Mouse (Mus musculus) cerebellum, adult 2 months (tissue): ENCODE data around the gene Slc5a11. TPM values are rescaled to one million over a fixed set of nuclear protein-coding genes. Genes with fewer than 3 reads are reported as not detected.

ENCODE experiments used
- DNase-seq, 2 experiments: peaks; one replicate each; pipeline ENCODE4 v3.0.0; 2021
- H3K27ac ChIP-seq: fragments of 200-500 bp; 2 replicates; pipeline ENCODE4 v1.5.1; 2012; ENCODE audit warnings: low read length, control low read depth, inconsistent platforms; ENCODE audit not compliant: insufficient read depth
- H3K27me3 ChIP-seq: fragments of 200-500 bp; 2 replicates; pipeline ENCODE4 v1.6.1; 2012; ENCODE audit warnings: inconsistent platforms, mild to moderate bottlenecking, low read length, moderate library complexity; ENCODE audit not compliant: control insufficient read depth, insufficient read depth
- H3K4me1 ChIP-seq: fragments of 200-500 bp; 2 replicates; pipeline ENCODE4 v1.6.1; 2011; ENCODE audit warnings: low read length; ENCODE audit not compliant: control insufficient read depth, insufficient read depth
- H3K4me3 ChIP-seq: fragments of 200-500 bp; replicated peaks from 2 replicates; pipeline ENCODE3; 2011; ENCODE audit warnings: mild to moderate bottlenecking, low read depth, low read length, control low read depth; ENCODE audit not compliant: insufficient read depth
- CTCF ChIP-seq: fragments of 200-500 bp; IDR thresholded peaks from 2 replicates; pipeline ENCODE4 v1.5.1; 2011; ENCODE audit warnings: low read depth, mild to moderate bottlenecking, control low read depth, low read length, moderate library complexity, borderline replicate concordance; ENCODE audit not compliant: insufficient read depth
- POLR2A ChIP-seq: fragments of 200-500 bp; IDR thresholded peaks from 2 replicates; pipeline ENCODE4 v1.6.1; 2011; ENCODE audit warnings: low read length, control low read depth, borderline replicate concordance; ENCODE audit not compliant: insufficient read depth
- WGBS: fragments of 180-500 bp; shearing (Covaris S2); methylation state at CpG from one replicate; pipeline ENCODE4 v1.1.7; 2018; 5-methylcytosine and 5-hydroxymethylcytosine counted together
- polyA plus RNA-seq: library from polyadenylated mRNA; depleted of rRNA; stranded (reverse); fragments of >200 nt; gene quantifications from 2 replicates; pipeline ENCODE4 v1.2.3, GENCODE M21; 2012; rRNA removed

The Slc5a11 gene
- 3.1 and 4.6 TPM in 2 replicates for polyA plus RNA-seq

DNA sequence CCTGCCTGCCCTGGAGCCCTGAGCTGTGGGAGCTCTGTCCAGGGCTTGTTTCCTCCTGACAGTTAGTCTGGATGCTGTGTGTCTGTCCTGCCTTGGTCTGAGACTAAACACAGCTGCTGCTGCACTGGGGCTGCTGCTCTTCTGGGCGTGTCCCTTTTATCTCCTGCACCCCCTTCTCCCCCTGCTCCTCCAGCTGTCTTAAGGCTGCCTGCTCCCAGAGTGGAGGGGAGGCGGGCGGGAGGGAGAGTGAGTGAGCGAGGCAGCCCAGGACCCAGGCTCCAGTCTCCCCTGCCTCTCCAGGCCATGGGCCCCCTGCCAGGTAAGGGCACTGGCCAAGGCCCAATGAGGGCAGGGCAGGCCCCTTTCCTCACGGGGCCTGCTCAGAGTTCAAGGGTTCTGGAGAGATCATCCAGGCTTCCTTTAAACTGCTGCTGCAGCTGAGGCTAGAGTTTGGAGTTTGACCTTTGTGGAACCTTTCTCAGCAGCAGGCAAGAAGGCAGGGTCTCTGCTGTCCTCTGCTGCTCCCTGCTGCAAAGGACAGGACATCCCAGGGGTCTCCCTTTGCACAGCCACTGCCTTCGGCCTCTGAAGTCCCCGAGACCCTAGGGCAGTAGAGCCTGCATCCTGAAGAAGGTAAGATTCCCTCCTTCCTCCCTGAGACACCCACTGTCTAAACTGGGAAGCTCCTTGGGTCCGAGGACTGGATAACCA, at the start of gene Slc5a11:
Gene Slc5a11 (plus strand): TSS at position 416 of the 711 bp plus-strand sequence.
- Histone ChIP-seq H3K4me1 (no peaks in the 10 kb centered on the region), H3K4me3 (no peak within 1 kb of the TSS), H3K27ac (no peak within 1 kb of the TSS), H3K27me3 (no peaks in the 10 kb centered on the region)
- DNase-seq: peak in 1 of 2 experiments; percentile 8
- 69% methylated on average over 8 of the region's 8 CpGs for WGBS
- TF ChIP-seq POLR2A (no peak), CTCF (no peak)

DNA sequence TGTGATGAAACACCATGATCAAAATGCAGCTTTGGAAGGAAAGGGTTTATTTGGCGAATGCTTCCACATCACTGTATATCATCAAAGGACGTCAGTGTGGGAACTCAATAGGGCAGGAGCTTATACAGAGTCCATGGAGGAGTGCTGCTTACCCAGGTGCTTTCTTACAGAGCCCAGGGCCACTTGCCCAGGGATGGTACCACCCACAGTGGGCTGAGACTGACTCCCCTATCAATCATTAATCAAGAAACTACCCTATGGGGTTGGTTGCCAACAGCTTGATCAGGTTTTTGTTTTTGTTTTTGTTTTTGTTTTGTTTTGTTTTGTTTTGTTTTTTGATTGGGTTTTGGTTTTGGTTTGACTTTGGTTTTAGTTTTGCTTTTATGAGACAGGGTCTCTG, 47.1 kb upstream of the Slc5a11 start:
- no peaks in the 10 kb centered on the region for H3K4me1 ChIP-seq
- no peak for DNase-seq
- 84% methylated on average over 2 of the region's 2 CpGs for WGBS
- TF ChIP-seq POLR2A (no peak), CTCF (no peak)
- no peak overlapping the region for H3K4me3 ChIP-seq
- H3K27me3 ChIP-seq: no peaks in the 10 kb centered on the region
- no peak overlapping the region for H3K27ac ChIP-seq

DNA sequence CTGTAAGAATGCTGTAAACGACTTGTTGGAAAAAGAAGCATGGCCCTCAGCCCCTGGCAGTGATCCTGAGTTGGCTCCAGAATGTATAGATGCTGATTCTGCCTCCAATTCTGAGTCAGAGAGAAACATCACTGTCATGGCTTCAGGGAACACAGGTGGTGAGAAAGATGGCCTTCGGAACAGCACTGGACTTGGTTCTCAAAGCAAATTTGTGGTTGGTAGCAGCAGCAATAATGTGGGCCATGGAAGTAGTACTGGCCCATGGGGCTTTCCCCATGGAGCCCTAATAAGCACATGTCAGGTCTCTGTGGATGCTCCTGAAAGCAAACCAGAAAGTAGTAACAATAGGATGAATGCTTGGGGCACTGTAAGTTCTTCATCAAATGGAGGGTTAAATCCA, 45.0 kb upstream of the Slc5a11 start:
- 68% methylated on average over 2 of the region's 2 CpGs for WGBS
- H3K27ac ChIP-seq: no peak overlapping the region

DNA sequence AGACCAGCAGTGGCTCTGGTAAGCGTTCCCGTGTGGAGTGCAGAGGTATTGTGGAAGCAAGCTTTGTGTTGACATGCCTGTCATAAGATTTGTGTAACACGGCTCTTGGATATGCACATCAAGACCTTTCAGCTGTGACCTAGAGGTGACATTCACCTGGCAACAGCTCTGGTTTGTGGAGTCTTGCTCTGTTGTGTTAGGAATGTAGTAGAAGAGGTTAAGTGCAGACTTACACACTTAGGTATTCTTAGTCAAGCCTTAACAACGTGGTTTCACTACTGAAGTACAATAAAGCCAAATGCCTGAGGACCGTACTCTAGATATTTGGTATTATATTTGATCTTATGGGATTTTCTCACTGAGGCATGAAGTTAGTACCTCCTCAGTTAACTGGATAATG, 42.5 kb upstream of the Slc5a11 start:
- DNase-seq: no peak
- Histone ChIP-seq H3K27me3 (no peaks in the 10 kb centered on the region), H3K4me1 (no peaks in the 10 kb centered on the region), H3K4me3 (no peak overlapping the region), H3K27ac (no peak overlapping the region)
- WGBS: 90% methylated on average over 5 of the region's 5 CpGs
- no peak for TF ChIP-seq CTCF
- TF ChIP-seq POLR2A: no peak

More for the DNA sequence above, 45.0 kb upstream of the Slc5a11 start:
- no peak for DNase-seq
- H3K4me3 ChIP-seq: no peak overlapping the region
- H3K4me1 ChIP-seq: no peaks in the 10 kb centered on the region
- TF ChIP-seq POLR2A: no peak
- TF ChIP-seq CTCF: no peak
- H3K27me3 ChIP-seq: no peaks in the 10 kb centered on the region

DNA sequence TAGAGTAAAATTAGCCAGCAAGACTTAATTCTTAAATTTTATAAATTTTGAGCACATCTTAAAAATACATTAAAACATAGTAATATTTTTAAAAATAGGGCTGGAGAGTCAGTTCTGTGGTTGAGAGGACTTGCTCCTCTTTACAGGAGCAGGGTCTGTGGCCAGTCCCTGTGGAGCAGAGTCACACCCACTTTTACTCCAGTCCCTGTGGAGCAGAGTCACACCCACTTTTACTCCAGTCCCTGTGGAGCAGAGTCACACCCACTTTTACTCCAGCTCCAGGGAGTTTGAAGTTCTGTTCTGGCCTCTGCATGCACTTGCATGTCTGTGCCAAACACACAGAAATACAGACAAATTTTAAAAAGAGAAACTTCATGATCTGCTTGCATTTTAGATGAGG, 37.4 kb upstream of the Slc5a11 start:
- no peak for DNase-seq
- Histone ChIP-seq H3K4me3 (no peak overlapping the region), H3K4me1 (no peaks in the 10 kb centered on the region), H3K27ac (no peak overlapping the region), H3K27me3 (no peaks in the 10 kb centered on the region)
- no peak for TF ChIP-seq POLR2A

DNA sequence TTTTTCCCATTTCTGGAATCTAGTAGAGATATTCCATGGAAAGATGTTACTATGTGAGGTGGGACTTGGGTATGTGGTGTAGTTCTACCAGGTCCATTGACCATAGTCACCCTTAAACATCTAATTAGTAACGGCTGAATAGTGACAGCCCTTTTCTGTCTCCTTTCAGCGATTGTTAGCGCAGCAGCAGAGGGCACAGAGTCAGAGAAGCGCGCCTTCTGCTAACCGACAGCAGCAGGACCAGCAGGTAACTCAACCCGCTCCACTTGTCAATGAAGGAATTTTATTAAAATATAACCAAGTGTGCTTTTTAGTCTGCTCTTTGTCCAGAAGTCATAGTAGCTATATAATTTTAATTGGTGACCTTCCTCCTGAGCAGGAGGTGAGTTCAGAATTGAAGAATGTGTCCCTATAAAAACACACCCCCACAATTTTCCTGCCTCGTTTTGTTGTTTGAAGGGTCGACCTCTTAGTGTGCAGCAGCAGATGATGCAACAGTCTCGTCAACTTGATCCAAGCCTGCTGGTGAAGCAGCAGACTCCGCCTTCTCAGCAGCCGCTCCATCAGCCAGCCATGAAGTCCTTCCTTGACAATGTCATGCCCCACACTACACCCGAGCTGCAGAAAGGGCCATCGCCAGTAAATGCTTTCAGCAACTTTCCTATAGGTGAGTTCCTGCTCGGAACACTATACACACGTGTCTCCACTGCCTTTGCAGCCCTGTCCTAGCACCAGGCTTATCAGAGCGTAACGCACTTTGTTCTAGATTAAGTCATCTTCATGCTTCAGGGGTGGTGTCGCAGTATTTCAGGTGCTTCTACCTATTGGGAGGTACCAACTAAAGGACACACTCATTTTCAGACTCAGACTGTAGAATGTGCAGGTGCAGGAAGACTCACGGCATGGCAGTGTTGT, 32.5 kb upstream of the Slc5a11 start:
- H3K4me1 ChIP-seq: no peaks in the 10 kb centered on the region
- no peak overlapping the region for H3K4me3 ChIP-seq
- no peaks in the 10 kb centered on the region for H3K27me3 ChIP-seq
- no peak for DNase-seq
- 73% methylated on average over 20 of the region's 20 CpGs for WGBS
- no peak overlapping the region for H3K27ac ChIP-seq
- no peak for TF ChIP-seq POLR2A
- TF ChIP-seq CTCF: no peak

GRCm38 (mm10) chr7:123184891-123185290, 29.7 kb upstream of the Slc5a11 start:
- Histone ChIP-seq H3K27ac (no peak overlapping the region), H3K4me1 (no peaks in the 10 kb centered on the region), H3K27me3 (no peaks in the 10 kb centered on the region), H3K4me3 (no peak overlapping the region)
- TF ChIP-seq POLR2A (no peak), CTCF (no peak)
- DNase-seq: no peak
- 97% methylated on average over 1 of the region's 1 CpGs for WGBS

DNA sequence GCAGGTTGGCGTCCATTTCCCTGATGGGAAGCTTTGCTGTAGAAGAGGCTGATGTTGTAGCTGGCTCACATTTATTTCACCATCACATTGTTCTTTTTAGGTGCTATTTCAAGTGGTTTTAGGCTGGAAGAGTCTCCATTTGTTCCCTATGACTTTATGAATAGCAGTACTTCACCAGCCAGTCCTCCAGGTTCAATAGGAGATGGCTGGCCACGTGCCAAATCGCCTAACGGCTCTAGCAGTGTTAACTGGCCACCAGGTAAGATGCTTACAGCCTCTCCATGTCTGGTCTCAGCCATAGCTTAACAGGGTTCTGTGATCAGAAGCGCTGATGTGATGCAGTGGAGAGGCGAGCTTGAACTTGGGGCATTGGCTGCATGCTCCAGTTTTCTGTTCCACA, 28.1 kb upstream of the Slc5a11 start:
- no peak for TF ChIP-seq POLR2A
- no peak for TF ChIP-seq CTCF
- 70% methylated on average over 6 of the region's 6 CpGs for WGBS
- H3K27me3 ChIP-seq: no peaks in the 10 kb centered on the region
- no peak overlapping the region for H3K4me3 ChIP-seq
- H3K4me1 ChIP-seq: no peaks in the 10 kb centered on the region
- H3K27ac ChIP-seq: no peak overlapping the region
- no peak for DNase-seq
